Mouse (Mus musculus): ENCODE data around the gene Qrich2. TPM values are rescaled to one million over a fixed set of nuclear protein-coding genes. Genes with fewer than 3 reads are reported as not detected.

The Qrich2 gene
- polyA plus RNA-seq, 1 experiment from 2014 or later = 0.31 TPM

DNA sequence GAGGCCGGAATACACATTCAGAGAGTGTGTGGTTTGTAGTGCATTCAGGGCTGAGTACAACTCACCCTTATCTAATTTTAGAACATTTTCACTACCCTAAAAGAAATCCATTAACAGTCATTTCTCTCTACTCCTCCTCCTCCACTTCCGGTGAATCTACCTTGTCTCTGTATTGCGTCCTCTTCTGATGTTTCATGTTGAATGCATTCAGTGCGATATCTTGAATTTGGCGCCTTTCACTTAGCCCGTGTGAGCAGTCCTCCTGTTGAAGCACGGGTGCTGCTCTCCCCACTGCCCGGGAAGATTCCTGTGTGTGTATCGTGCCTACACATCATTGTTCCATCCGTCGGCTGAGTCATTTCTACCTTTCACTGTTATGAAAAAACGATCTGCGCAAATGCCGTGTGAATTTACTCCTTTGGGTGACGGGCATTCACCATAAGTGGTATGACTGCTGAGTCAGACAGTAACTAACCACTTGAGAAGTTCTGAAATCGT is 59.8 kb downstream of the Qrich2 start:
- Histone ChIP-seq H3K9me3 (replicated peaks; ENCODE audit: control insufficient read depth, low read length) (no peaks in the 10 kb centered on the region), H3K36me3 (ENCODE audit: control insufficient read depth, insufficient read depth, low read length) (no peaks in the 10 kb centered on the region), H3K4me1 (ENCODE audit: control insufficient read depth, insufficient read depth, low read length) (no peaks in the 10 kb centered on the region), H3K4me2 (no peak overlapping the region), H3K27ac (ENCODE audit: low read depth, low read length) (no peak overlapping the region), H3K4me3 (ENCODE audit: low read depth, low read length) (no peak overlapping the region), H3K9ac (ENCODE audit: low read depth, low read length) (no peak overlapping the region), H3K27me3 (ENCODE audit: control insufficient read depth, insufficient read depth, low read length) (0 out of 2 replicates have a peak, but pooled peaks cover 4% of the 10 kb centered on the region)
- no peak for ATAC-seq (replicated peaks; ENCODE audit: insufficient number of reproducible peaks, low FRiP score, low TSS enrichment)
- 85% methylated on average over 16 of the region's 16 CpGs for WGBS (ENCODE audit: insufficient replicate concordance)

DNA sequence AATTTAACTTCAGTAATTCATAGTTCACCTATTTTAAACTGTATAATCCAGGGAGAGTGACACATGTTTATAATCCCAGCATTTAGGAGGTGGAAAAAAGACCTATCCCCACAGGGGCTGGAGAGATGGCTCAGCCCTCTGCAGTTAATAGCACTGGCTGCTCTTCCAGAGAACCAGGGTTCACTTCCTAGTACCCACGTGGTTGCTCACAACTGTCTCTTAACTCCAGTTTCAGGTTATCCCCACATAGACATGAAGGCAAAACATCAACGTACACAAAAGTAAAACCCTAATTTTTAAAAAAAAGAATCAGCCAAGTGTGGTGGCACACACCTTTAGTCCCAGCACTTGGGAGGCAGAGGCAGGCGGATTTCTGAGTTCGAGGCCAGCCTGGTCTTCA is 60.4 kb downstream of the Qrich2 start:
- H3K9ac ChIP-seq (ENCODE audit: low read depth, low read length) = no peak overlapping the region
- H3K4me3 ChIP-seq (ENCODE audit: low read depth, low read length) = no peak overlapping the region
- no peaks in the 10 kb centered on the region for H3K27me3 ChIP-seq (ENCODE audit: control insufficient read depth, insufficient read depth, low read length)
- H3K36me3 ChIP-seq (ENCODE audit: control insufficient read depth, insufficient read depth, low read length) = no peaks in the 10 kb centered on the region
- 78% methylated on average over 4 of the region's 4 CpGs for WGBS (ENCODE audit: insufficient replicate concordance)
- H3K4me1 ChIP-seq (ENCODE audit: control insufficient read depth, insufficient read depth, low read length) = no peaks in the 10 kb centered on the region
- H3K9me3 ChIP-seq (replicated peaks; ENCODE audit: control insufficient read depth, low read length) = no peaks in the 10 kb centered on the region
- no peak overlapping the region for H3K27ac ChIP-seq (ENCODE audit: low read depth, low read length)
- H3K4me2 ChIP-seq = no peak overlapping the region
- no peak for ATAC-seq (replicated peaks; ENCODE audit: insufficient number of reproducible peaks, low FRiP score, low TSS enrichment)

DNA sequence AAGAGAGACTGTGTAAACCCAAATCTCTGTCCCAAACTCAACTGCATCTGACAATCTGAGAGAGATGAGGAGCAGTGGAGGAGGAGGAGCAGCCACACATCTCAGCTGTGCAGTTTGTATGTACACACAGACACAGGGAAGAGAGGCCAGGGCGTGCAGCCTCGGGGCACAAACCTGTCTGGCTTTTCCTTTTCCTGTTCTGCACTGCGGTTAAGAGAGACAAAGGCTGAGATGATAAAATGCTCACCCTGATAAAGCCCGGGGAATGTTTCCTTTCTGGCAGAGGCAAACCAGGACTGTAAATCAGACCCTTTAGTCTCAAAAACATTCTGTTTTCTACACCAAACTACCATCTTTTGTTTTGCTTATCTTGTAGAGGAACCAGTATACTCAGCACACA is 65.5 kb downstream of the Qrich2 start:
- Histone ChIP-seq H3K27me3 (ENCODE audit: control insufficient read depth, insufficient read depth, low read length) (no peaks in the 10 kb centered on the region), H3K4me3 (ENCODE audit: low read depth, low read length) (no peak overlapping the region), H3K9ac (ENCODE audit: low read depth, low read length) (no peak overlapping the region), H3K36me3 (ENCODE audit: control insufficient read depth, insufficient read depth, low read length) (no peaks in the 10 kb centered on the region), H3K4me1 (ENCODE audit: control insufficient read depth, insufficient read depth, low read length) (peaks cover 7% of the 10 kb centered on the region), H3K9me3 (replicated peaks; ENCODE audit: control insufficient read depth, low read length) (no peaks in the 10 kb centered on the region), H3K27ac (ENCODE audit: low read depth, low read length) (no peak overlapping the region; the same call in 1 of the 2 replicates), H3K4me2 (no peak overlapping the region)
- no peak for ATAC-seq (replicated peaks; ENCODE audit: insufficient number of reproducible peaks, low FRiP score, low TSS enrichment)
- 11% methylated on average over 4 of the region's 4 CpGs for WGBS (ENCODE audit: insufficient replicate concordance)

DNA sequence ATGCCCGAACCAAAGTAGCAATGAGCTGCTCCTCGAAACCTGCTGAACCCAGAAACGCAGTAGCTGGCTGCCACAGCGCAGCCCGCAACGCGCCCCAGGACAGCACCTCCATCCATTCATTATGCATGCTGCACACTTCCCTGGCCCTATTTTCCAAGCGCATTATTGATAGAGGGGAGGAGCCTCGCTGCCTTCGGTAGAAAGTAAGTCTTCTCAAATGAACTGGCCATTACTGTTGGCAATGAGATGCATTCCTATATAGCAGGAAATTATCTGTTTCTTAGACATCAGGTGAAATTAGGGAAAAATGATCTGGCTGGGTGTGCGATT is 67.7 kb downstream of the Qrich2 start:
- Histone ChIP-seq H3K9me3 (replicated peaks; ENCODE audit: control insufficient read depth, low read length) (no peaks in the 10 kb centered on the region), H3K27me3 (ENCODE audit: control insufficient read depth, insufficient read depth, low read length) (no peaks in the 10 kb centered on the region), H3K27ac (ENCODE audit: low read depth, low read length) (peak overlapping the region; percentile 22; the same call in 1 of the 2 replicates), H3K4me1 (ENCODE audit: control insufficient read depth, insufficient read depth, low read length) (peaks cover 7% of the 10 kb centered on the region), H3K9ac (ENCODE audit: low read depth, low read length) (no peak overlapping the region), H3K4me3 (ENCODE audit: low read depth, low read length) (no peak overlapping the region), H3K4me2 (no peak overlapping the region), H3K36me3 (ENCODE audit: control insufficient read depth, insufficient read depth, low read length) (no peaks in the 10 kb centered on the region)
- 84% methylated on average over 11 of the region's 11 CpGs for WGBS (ENCODE audit: insufficient replicate concordance)
- ATAC-seq (replicated peaks; ENCODE audit: insufficient number of reproducible peaks, low FRiP score, low TSS enrichment) = no peak

DNA sequence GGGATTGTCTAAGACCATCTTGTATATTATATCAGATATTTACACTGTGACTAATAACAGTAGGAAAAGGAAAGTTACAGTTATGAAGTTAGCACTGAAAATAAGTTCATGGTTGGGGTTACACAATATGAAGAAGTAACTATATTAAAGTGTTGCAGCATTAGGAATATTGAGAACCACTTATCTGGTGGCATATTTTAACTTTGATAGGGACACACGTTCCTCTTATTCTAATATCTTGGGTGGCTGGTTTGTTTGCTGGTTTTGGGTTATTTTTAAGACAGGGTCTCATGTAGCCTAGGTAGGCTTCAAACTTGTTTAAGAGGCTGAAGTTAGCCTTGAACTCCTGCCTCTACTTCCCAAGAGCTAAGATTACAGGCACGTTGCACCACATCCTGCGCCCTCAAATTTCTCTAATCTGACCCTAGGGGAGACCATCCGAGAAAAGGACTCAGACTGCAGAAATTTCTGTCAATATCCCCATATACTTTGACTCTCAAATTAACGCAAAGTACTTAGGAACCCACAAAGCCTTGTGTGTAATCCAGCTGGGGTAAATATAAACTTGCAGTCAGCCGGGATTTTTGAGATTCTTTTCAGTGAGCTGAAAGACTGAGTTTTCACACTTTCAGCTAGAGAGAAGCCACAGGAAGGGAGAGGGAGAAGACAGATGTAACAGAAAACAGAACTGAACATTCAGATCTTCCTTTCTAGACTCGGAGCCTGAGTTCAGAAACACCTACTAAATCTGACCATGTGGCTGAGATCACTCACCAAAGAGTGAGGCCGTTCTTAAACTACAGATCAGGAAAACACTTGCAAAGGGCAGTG is 68.3 kb downstream of the Qrich2 start:
- Histone ChIP-seq H3K4me1 (ENCODE audit: control insufficient read depth, insufficient read depth, low read length) (peaks cover 7% of the 10 kb centered on the region), H3K27ac (ENCODE audit: low read depth, low read length) (peak overlapping the region; percentile 22; the same call in 1 of the 2 replicates), H3K9ac (ENCODE audit: low read depth, low read length) (no peak overlapping the region), H3K27me3 (ENCODE audit: control insufficient read depth, insufficient read depth, low read length) (no peaks in the 10 kb centered on the region), H3K36me3 (ENCODE audit: control insufficient read depth, insufficient read depth, low read length) (no peaks in the 10 kb centered on the region), H3K9me3 (replicated peaks; ENCODE audit: control insufficient read depth, low read length) (no peaks in the 10 kb centered on the region), H3K4me2 (no peak overlapping the region), H3K4me3 (ENCODE audit: low read depth, low read length) (no peak overlapping the region)
- 59% methylated on average over 8 of the region's 8 CpGs for WGBS (ENCODE audit: insufficient replicate concordance)
- ATAC-seq (replicated peaks; ENCODE audit: insufficient number of reproducible peaks, low FRiP score, low TSS enrichment) = no peak

DNA sequence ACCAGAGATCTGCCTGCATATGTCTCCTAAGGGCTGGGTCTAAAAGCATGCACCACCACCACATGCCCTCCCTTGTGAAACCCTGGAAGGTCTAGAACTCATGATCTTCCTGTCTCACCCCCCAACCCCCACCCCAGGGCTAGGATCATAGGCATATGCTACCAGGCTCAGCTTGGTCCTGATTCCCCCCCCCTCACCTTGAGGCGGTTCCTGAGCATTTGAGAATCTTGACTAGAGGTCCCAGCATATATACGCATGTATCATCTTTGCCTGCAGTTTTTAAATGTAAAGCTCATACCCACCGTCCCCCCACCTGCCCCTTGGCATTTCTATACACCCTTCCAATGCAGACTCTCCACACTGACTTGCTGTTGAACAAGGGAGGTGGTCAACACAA is 69.1 kb downstream of the Qrich2 start:
- Histone ChIP-seq H3K27me3 (ENCODE audit: control insufficient read depth, insufficient read depth, low read length) (no peaks in the 10 kb centered on the region), H3K4me1 (ENCODE audit: control insufficient read depth, insufficient read depth, low read length) (peaks cover 7% of the 10 kb centered on the region), H3K4me2 (no peak overlapping the region), H3K9me3 (replicated peaks; ENCODE audit: control insufficient read depth, low read length) (no peaks in the 10 kb centered on the region), H3K4me3 (ENCODE audit: low read depth, low read length) (no peak overlapping the region), H3K27ac (ENCODE audit: low read depth, low read length) (no peak overlapping the region), H3K36me3 (ENCODE audit: control insufficient read depth, insufficient read depth, low read length) (no peaks in the 10 kb centered on the region), H3K9ac (ENCODE audit: low read depth, low read length) (no peak overlapping the region)
- 84% methylated on average over 3 of the region's 3 CpGs for WGBS (ENCODE audit: insufficient replicate concordance)
- ATAC-seq (replicated peaks; ENCODE audit: insufficient number of reproducible peaks, low FRiP score, low TSS enrichment) = no peak

DNA sequence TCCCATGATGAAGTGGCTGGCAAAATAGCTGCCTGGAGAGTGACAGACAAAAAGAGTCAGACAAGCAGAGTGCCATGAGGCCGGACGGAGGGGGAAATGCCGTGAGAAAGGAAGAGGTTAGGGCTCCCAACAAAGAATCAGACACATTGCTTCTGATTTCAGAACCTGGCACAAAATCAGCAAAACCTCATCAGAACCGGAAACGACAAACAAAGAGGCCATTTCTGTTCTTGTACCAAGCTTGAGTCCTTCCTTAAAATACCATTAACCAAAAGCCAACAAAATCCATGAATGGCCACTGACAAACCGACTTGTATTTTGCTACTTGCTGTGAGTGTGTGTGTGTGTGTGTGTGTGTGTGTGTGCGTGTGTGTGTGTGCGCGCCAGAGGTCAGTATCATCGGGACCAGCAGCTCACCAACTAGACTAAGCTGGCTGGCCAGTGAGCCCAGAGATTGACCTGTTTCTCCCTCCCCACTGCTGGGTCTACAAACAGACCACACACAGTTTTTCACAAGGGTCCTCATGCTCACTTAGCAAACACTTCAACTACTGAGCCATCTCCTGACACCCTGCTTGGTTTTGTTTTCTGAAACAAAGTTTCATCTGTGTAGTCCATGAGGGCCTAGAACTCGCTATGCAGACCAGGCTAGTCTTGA is 69.6 kb downstream of the Qrich2 start:
- 83% methylated on average over 11 of the region's 11 CpGs for WGBS (ENCODE audit: insufficient replicate concordance)
- Histone ChIP-seq H3K9me3 (replicated peaks; ENCODE audit: control insufficient read depth, low read length) (no peaks in the 10 kb centered on the region), H3K9ac (ENCODE audit: low read depth, low read length) (no peak overlapping the region), H3K4me2 (no peak overlapping the region), H3K4me1 (ENCODE audit: control insufficient read depth, insufficient read depth, low read length) (peaks cover 7% of the 10 kb centered on the region), H3K4me3 (ENCODE audit: low read depth, low read length) (no peak overlapping the region), H3K27me3 (ENCODE audit: control insufficient read depth, insufficient read depth, low read length) (no peaks in the 10 kb centered on the region), H3K36me3 (ENCODE audit: control insufficient read depth, insufficient read depth, low read length) (no peaks in the 10 kb centered on the region), H3K27ac (ENCODE audit: low read depth, low read length) (no peak overlapping the region)
- ATAC-seq (replicated peaks; ENCODE audit: insufficient number of reproducible peaks, low FRiP score, low TSS enrichment) = no peak

DNA sequence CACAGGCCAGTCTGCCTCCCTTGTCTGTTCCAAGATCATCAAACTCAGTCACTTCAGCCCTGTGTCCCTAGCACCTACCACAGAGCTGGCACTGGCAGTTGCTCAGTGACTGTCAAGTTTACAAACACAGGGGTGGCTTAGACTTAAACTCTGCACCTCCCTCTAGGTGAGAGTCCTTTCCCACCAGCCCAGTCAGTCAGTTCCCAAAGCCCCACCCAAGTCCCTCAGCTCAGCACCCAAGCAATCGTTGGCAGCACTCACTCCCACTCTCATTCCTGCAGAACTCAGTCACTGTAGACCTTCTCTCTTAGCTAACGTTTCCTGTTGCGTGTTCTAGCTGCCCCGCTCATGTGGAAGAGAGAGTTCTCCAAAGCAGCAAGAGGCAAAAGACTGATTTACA is 71.3 kb downstream of the Qrich2 start:
- H3K36me3 ChIP-seq (ENCODE audit: control insufficient read depth, insufficient read depth, low read length) = no peaks in the 10 kb centered on the region
- H3K4me2 ChIP-seq = no peak overlapping the region
- H3K27ac ChIP-seq (ENCODE audit: low read depth, low read length) = no peak overlapping the region
- H3K27me3 ChIP-seq (ENCODE audit: control insufficient read depth, insufficient read depth, low read length) = no peaks in the 10 kb centered on the region
- no peak overlapping the region for H3K4me3 ChIP-seq (ENCODE audit: low read depth, low read length)
- 76% methylated on average over 4 of the region's 4 CpGs for WGBS (ENCODE audit: insufficient replicate concordance)
- no peak overlapping the region for H3K9ac ChIP-seq (ENCODE audit: low read depth, low read length)
- ATAC-seq (replicated peaks; ENCODE audit: insufficient number of reproducible peaks, low FRiP score, low TSS enrichment) = no peak
- peaks cover 4% of the 10 kb centered on the region for H3K4me1 ChIP-seq (ENCODE audit: control insufficient read depth, insufficient read depth, low read length)
- H3K9me3 ChIP-seq (replicated peaks; ENCODE audit: control insufficient read depth, low read length) = no peaks in the 10 kb centered on the region

Data from heart, embryonic 11.5 days (tissue).